In genomic region chr4:129879206-129879780, GRCm38 (mm10) we compare ENCODE assay signal across 29 mouse cellular contexts. TPM values are rescaled to one million over a fixed set of nuclear protein-coding genes. Genes with fewer than 3 reads are reported as not detected.
DNase-seq lines count a peak whose midpoint lies in the region; ATAC-seq and TF ChIP-seq lines count a peak whose summit lies in the region.
"Had no signal": no experiment of that assay in that cellular context is flagged by ENCODE, and none has a peak within 500 bp of the region (broad histone marks: within the 10 kb centered on the region; RNA-seq: fewer than 3 reads in every experiment).

No protein-coding gene starts in this region.

- no peak for TF ChIP-seq POLR2A in liver, adult 2 months (IDR thresholded peaks at IDR 0.05; ENCODE audit: extremely low read depth, insufficient read depth, low read length)
- no peak for TF ChIP-seq POLR2A in CH12.LX (IDR thresholded peaks at IDR 0.05; ENCODE audit: low read depth, low read length)
- TF ChIP-seq POLR2A in spleen, adult 2 months (IDR thresholded peaks at IDR 0.05; ENCODE audit: low read depth, low read length) = no peak

- no peak for TF ChIP-seq CTCF in liver, adult 2 months (IDR thresholded peaks at IDR 0.05; ENCODE audit: low read depth, low read length)
- no peak for TF ChIP-seq CTCF in CH12.LX (conservative IDR thresholded peaks at IDR 0.05 in 1 of 2, IDR thresholded peaks at IDR 0.05 in 1 of 2; ENCODE audit: low read depth in 2 of 2, low read length in 2 of 2)
- TF ChIP-seq CTCF in spleen, adult 2 months (IDR thresholded peaks at IDR 0.05; ENCODE audit: extremely low read depth, insufficient read depth, insufficient read length, insufficient replicate concordance) = no peak

- no peaks in the 10 kb centered on the region for H3K9me3 ChIP-seq in CH12.LX (replicated peaks; ENCODE audit: low read length)
- no peaks in the 10 kb centered on the region for H3K9me3 ChIP-seq in embryonic facial prominence, embryonic 13.5 days
- H3K9me3 ChIP-seq in kidney, embryonic 14.5 days (ENCODE audit: control insufficient read depth, low read length) = no peaks in the 10 kb centered on the region
- H3K9me3 ChIP-seq: hindbrain, embryonic 15.5 days; limb, embryonic 13.5 days; neural tube, embryonic 13.5 days had no signal

- peaks cover 12% of the 10 kb centered on the region for H3K4me1 ChIP-seq in liver, adult 2 months (ENCODE audit: control insufficient read depth, insufficient read depth, low read length)
- peaks cover 29 to 54% of the 10 kb centered on the region in 2 experiments for H3K4me1 ChIP-seq in CH12.LX (ENCODE audit: control insufficient read depth in 1 of 2, insufficient read depth in 2 of 2)
- H3K4me1 ChIP-seq in embryonic facial prominence, embryonic 13.5 days = peaks cover 54% of the 10 kb centered on the region
- peaks cover 42% of the 10 kb centered on the region; the same call in 1 of the 2 replicates for H3K4me1 ChIP-seq in spleen, adult 2 months (ENCODE audit: control insufficient read depth, insufficient read depth, insufficient read length)
- H3K4me1 ChIP-seq in kidney, embryonic 14.5 days (ENCODE audit: control insufficient read depth, insufficient read depth, low read length) = peaks cover 26% of the 10 kb centered on the region

- TF ChIP-seq EP300 in CH12.LX (IDR thresholded peaks at IDR 0.05; ENCODE audit: low read length) = no peak

- WGBS in liver, adult 2 months = 90% methylated on average over 4 of the region's 4 CpGs
- 32% methylated on average over 4 of the region's 4 CpGs for WGBS in embryonic facial prominence, embryonic 13.5 days
- WGBS in spleen, adult 2 months = 57% methylated on average over 4 of the region's 4 CpGs
- 66% methylated on average over 4 of the region's 4 CpGs for WGBS in kidney, embryonic 14.5 days

- H3K9ac ChIP-seq in liver, adult 2 months (ENCODE audit: low read depth, low read length) = no peak overlapping the region
- H3K9ac ChIP-seq in CH12.LX (ENCODE audit: insufficient read depth, low read depth) = 0 out of 2 replicates have a peak overlapping the region, but pooled peaks have one; percentile 22
- H3K9ac ChIP-seq in embryonic facial prominence, embryonic 13.5 days = no peak overlapping the region
- no peak overlapping the region for H3K9ac ChIP-seq in kidney, embryonic 14.5 days (ENCODE audit: low read depth, low read length)
- H3K9ac ChIP-seq: hindbrain, embryonic 15.5 days; limb, embryonic 13.5 days; liver, embryonic 14.5 days; lung, embryonic 14.5 days; neural tube, embryonic 13.5 days had no signal

- ATAC-seq in embryonic facial prominence, embryonic 13.5 days (ENCODE audit: insufficient number of reproducible peaks, insufficient read depth, low FRiP score, low TSS enrichment, low read depth) = no peak
- no peak for ATAC-seq in kidney, embryonic 14.5 days (ENCODE audit: low FRiP score, low TSS enrichment)
- ATAC-seq: activated CD4-positive, CD25-positive, alpha-beta regulatory T cell, adult 4 months; forebrain, embryonic 14.5 days; midbrain, embryonic 16.5 days had no signal

- peak; percentile 51 for DNase-seq in liver, adult 2 months (ENCODE audit: extremely low read depth, low read depth, low spot score)
- DNase-seq in liver = no peak
- no peak for DNase-seq in CH12.LX (ENCODE audit: extremely low read depth)
- DNase-seq in spleen, adult 2 months (ENCODE audit: low read depth in 1 of 2, low spot score in 2 of 2) = peak in 1 of 2 experiments; percentile 63
- no peak for DNase-seq in cerebellum, adult 9-10 months
- no peak for DNase-seq in layer of hippocampus, adult 9-11 months
- DNase-seq: adrenal gland, postnatal 10 days; cerebellum, adult 18-20 months; cerebellum, postnatal 36 days; gastrocnemius, postnatal 10 days; heart, adult 18-20 months; heart, postnatal 36 days; kidney, adult 8-10 months; lung, embryonic 14.5 days; right cerebral cortex, adult 18-20 months; right cerebral cortex, postnatal 4 days; thymus, postnatal 25 days had no signal

- TF ChIP-seq RAD21 in CH12.LX (IDR thresholded peaks at IDR 0.05; ENCODE audit: low read depth, low read length) = no peak; the same call in 1 of the 2 replicates

- no peak overlapping the region for H3K4me2 ChIP-seq in CH12.LX (ENCODE audit: insufficient read depth, low read depth, poor library complexity, severe bottlenecking)
- no peak overlapping the region for H3K4me2 ChIP-seq in embryonic facial prominence, embryonic 13.5 days
- H3K4me2 ChIP-seq in kidney, embryonic 14.5 days (replicated peaks; ENCODE audit: low read depth, low read length) = no peak overlapping the region
- H3K4me2 ChIP-seq: hindbrain, embryonic 15.5 days; limb, embryonic 13.5 days; lung, embryonic 14.5 days; neural tube, embryonic 13.5 days had no signal

- H3K36me3 ChIP-seq in liver, adult 2 months (ENCODE audit: control insufficient read depth, insufficient read depth, low read length) = no peaks in the 10 kb centered on the region
- H3K36me3 ChIP-seq in CH12.LX (replicated peaks in 1 of 2; ENCODE audit: control insufficient read depth in 1 of 2, insufficient read depth in 1 of 2, low read length in 1 of 2) = no peaks in the 10 kb centered on the region
- no peaks in the 10 kb centered on the region for H3K36me3 ChIP-seq in embryonic facial prominence, embryonic 13.5 days
- H3K36me3 ChIP-seq in spleen, adult 2 months (ENCODE audit: control insufficient read depth, insufficient read depth, low read length) = no peaks in the 10 kb centered on the region
- H3K36me3 ChIP-seq in kidney, embryonic 14.5 days (ENCODE audit: control insufficient read depth, insufficient read depth, low read length) = no peaks in the 10 kb centered on the region
- H3K36me3 ChIP-seq: hindbrain, embryonic 15.5 days; limb, embryonic 13.5 days; neural tube, embryonic 13.5 days had no signal

- no peaks in the 10 kb centered on the region for H3K79me2 ChIP-seq in liver, adult 2 months (ENCODE audit: control insufficient read depth, insufficient read depth, low read length)
- no peaks in the 10 kb centered on the region for H3K79me2 ChIP-seq in CH12.LX (replicated peaks; ENCODE audit: control insufficient read depth, extremely low read depth, insufficient read depth, poor library complexity, severe bottlenecking)

- H3K27ac ChIP-seq in liver, adult 2 months (replicated peaks; ENCODE audit: insufficient read depth, low read depth, low read length) = no peak overlapping the region
- peak overlapping the region; percentile 73 for H3K27ac ChIP-seq in CH12.LX (ENCODE audit: insufficient read depth, low read depth)
- H3K27ac ChIP-seq in embryonic facial prominence, embryonic 13.5 days = peak overlapping the region; percentile 81
- H3K27ac ChIP-seq in spleen, adult 2 months (ENCODE audit: insufficient read depth, low read length) = peak overlapping the region; percentile 79
- H3K27ac ChIP-seq in kidney, embryonic 14.5 days (ENCODE audit: low read depth, low read length) = no peak overlapping the region
- H3K27ac ChIP-seq: hindbrain, embryonic 15.5 days; limb, embryonic 13.5 days; liver, embryonic 14.5 days; neural tube, embryonic 13.5 days had no signal

- H3K4me3 ChIP-seq in liver, adult 2 months (ENCODE audit: insufficient read depth, low read depth, low read length) = no peak overlapping the region
- no peak overlapping the region for H3K4me3 ChIP-seq in CH12.LX (replicated peaks in 1 of 3; ENCODE audit: low read depth in 2 of 3, low read length in 2 of 3, poor library complexity in 1 of 3)
- H3K4me3 ChIP-seq in embryonic facial prominence, embryonic 13.5 days = no peak overlapping the region
- H3K4me3 ChIP-seq in spleen, adult 2 months (ENCODE audit: extremely low read depth, insufficient read depth, insufficient read length) = no peak overlapping the region
- H3K4me3 ChIP-seq in kidney, embryonic 14.5 days (ENCODE audit: low read length) = no peak overlapping the region
- H3K4me3 ChIP-seq: erythroblast, embryonic 14.5 days; hindbrain, embryonic 15.5 days; limb, embryonic 13.5 days; myocyte; neural tube, embryonic 13.5 days had no signal

- dilution Hi-C loops in CH12.LX (cut with MboI; ENCODE audit: extremely low pct_ligation_motif_present, extremely low pct_unique_long_range_greater_than_20kb, low sequenced_read_pairs) = no loop called here

- in situ Hi-C loops in CH12.LX (cut with MboI; ENCODE audit: low pct_ligation_motif_present, low pct_unique_long_range_greater_than_20kb, low sequenced_read_pairs) = no loop called here

- H3K27me3 ChIP-seq in liver, adult 2 months (ENCODE audit: control insufficient read depth, insufficient read depth, low read length) = no peaks in the 10 kb centered on the region
- H3K27me3 ChIP-seq in CH12.LX (replicated peaks) = no peaks in the 10 kb centered on the region
- H3K27me3 ChIP-seq in embryonic facial prominence, embryonic 13.5 days = no peaks in the 10 kb centered on the region
- H3K27me3 ChIP-seq in spleen, adult 2 months (ENCODE audit: control insufficient read depth, insufficient read depth, low read length) = no peaks in the 10 kb centered on the region
- no peaks in the 10 kb centered on the region for H3K27me3 ChIP-seq in kidney, embryonic 14.5 days (ENCODE audit: control insufficient read depth, insufficient read depth, low read length)
- H3K27me3 ChIP-seq: hindbrain, embryonic 15.5 days; limb, embryonic 13.5 days; neural tube, embryonic 13.5 days had no signal

TF ChIP-seq in CH12.LX, 34 proteins besides CTCF, POLR2A, EP300 and RAD21:
- TF ChIP-seq RCOR1 (conservative IDR thresholded peaks at IDR 0.05; ENCODE audit: low read depth, low read length) (no peak), TBP (conservative IDR thresholded peaks at IDR 0.05; ENCODE audit: low read depth, low read length) (0 out of 2 replicates have a peak, but pooled peaks have one; percentile 0)

RNA-seq across cellular contexts. Expression of gene Spocd1, which starts 49.8 kb away (rescaled TPM):
- total RNA-seq in liver, adult 2 months (2014; rRNA removed) = not detected in 2 replicates
- not detected in 2 replicates for polyA plus RNA-seq in liver, adult 2 months (2012; rRNA removed)
- total RNA-seq in CH12.LX (2012; rRNA removed) = 0.04 TPM in 2 replicates
- 0.07 TPM in 1 of 2 replicates, not detected in the other for total RNA-seq in CH12.LX (2014; rRNA removed)
- polyA plus RNA-seq in CH12.LX (2012; ENCODE audit: insufficient read length, low read depth) = 0.08 TPM in 1 of 2 replicates, not detected in the other
- polyA plus RNA-seq in embryonic facial prominence, embryonic 13.5 days (2015; fragmentation: Nextera tagmentation; extraction: Ambion mirVana) = 0.06 and 0.08 TPM in 2 replicates
- 0.07 and 0.11 TPM in 2 replicates for polyA plus RNA-seq in spleen, adult 2 months (2012; rRNA removed)
- not detected in 2 replicates for polyA plus RNA-seq in kidney, embryonic 14.5 days (2014; fragmentation: Nextera tagmentation; extraction: Ambion mirVana)
- total RNA-seq: gastrocnemius, postnatal 10 days; heart, adult 18-20 months; heart, postnatal 36 days had no signal
- polyA plus RNA-seq: activated CD4-positive, CD25-positive, alpha-beta regulatory T cell, adult 4 months; erythroblast, embryonic 14.5 days; forebrain, embryonic 14.5 days; lung, embryonic 14.5 days; midbrain, embryonic 16.5 days; myocyte; neural tube, embryonic 13.5 days; stomach, embryonic 14.5 days had no signal

Comparison
In these comparisons a context has a peak if more than half of its experiments do, and no peak if none do; other contexts are left out.
1. H3K27ac ChIP-seq: peak in CH12.LX (single experiment), embryonic facial prominence, embryonic 13.5 days (single experiment) and spleen, adult 2 months (single experiment); none in liver, adult 2 months (single experiment) and kidney, embryonic 14.5 days (single experiment).